Mouse (Mus musculus) small intestine, adult 2 months (tissue): ENCODE results near the gene Sh3bp4.

Experiments
- CTCF ChIP-seq: fragments of 200-500 bp; IDR thresholded peaks from 2 replicates; pipeline ENCODE4 v1.5.1; 2012; ENCODE audit warnings: low read depth, mild to moderate bottlenecking, control low read depth, inconsistent platforms, low read length, moderate library complexity, mixed read lengths; ENCODE audit not compliant: insufficient replicate concordance, insufficient read length; ENCODE audit errors: extremely low read depth
- POLR2A ChIP-seq: fragments of 200-500 bp; IDR thresholded peaks from 2 replicates; pipeline ENCODE4 v1.6.1; 2012; ENCODE audit warnings: low read depth, mild to moderate bottlenecking, control low read depth, inconsistent platforms, low read length, moderate library complexity

DNA sequence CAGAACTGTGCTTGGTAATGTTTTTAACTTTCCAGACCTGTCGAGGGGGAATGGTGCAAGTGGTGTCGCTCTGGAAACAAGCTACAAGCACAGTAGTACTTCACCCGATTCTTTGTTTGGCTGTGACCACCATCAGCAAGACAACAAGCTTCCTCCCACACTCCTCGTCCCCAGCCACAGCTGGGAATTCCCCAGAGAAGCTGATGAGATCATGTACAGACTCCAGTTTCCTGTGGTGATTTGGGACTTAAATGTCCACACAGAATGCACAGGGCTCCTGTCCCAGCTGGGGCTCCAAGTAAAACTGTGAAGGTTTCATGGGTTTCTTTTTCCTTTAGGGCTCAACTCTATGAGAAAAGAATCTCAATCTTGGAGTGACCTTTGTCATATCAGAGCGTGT is 28.9 kb upstream of the Sh3bp4 start:
- TF ChIP-seq POLR2A: no peak
- TF ChIP-seq CTCF: no peak
